Comparison of ENCODE assay signal across 24 mouse cellular contexts in genomic region chr1:61736550-61736949, GRCm38 (mm10).
DNase-seq lines count a peak whose midpoint lies in the region; ATAC-seq and TF ChIP-seq lines count a peak whose summit lies in the region.
"Had no signal": no experiment of that assay in that cellular context is flagged by ENCODE, and none has a peak within 500 bp of the region (broad histone marks: within the 10 kb centered on the region; RNA-seq: fewer than 3 reads in every experiment).

No protein-coding gene starts in this region.

- 47% methylated on average over 1 of the region's 1 CpGs for WGBS in liver, adult 2 months
- 51% methylated on average over 1 of the region's 1 CpGs for WGBS in liver, postnatal 0 days (ENCODE audit: insufficient replicate concordance)
- 66% methylated on average over 1 of the region's 1 CpGs for WGBS in intestine, embryonic 16.5 days
- 31% methylated on average over 1 of the region's 1 CpGs for WGBS in large intestine, adult 2 months

- no peaks in the 10 kb centered on the region for H3K79me2 ChIP-seq in liver, adult 2 months (ENCODE audit: control insufficient read depth, insufficient read depth, low read length)

- no peaks in the 10 kb centered on the region for H3K36me3 ChIP-seq in liver, adult 2 months (ENCODE audit: control insufficient read depth, insufficient read depth, low read length)
- H3K36me3 ChIP-seq in liver, postnatal 0 days (replicated peaks; ENCODE audit: insufficient read depth, low read length): no peaks in the 10 kb centered on the region
- no peaks in the 10 kb centered on the region for H3K36me3 ChIP-seq in intestine, embryonic 16.5 days (ENCODE audit: control insufficient read depth, insufficient read depth, low read length)
- H3K36me3 ChIP-seq: forebrain, embryonic 10.5 days; heart, embryonic 10.5 days; heart, embryonic 13.5 days had no signal

- no peak overlapping the region for H3K27ac ChIP-seq in liver, adult 2 months (replicated peaks; ENCODE audit: insufficient read depth, low read depth, low read length)
- H3K27ac ChIP-seq in liver, postnatal 0 days (ENCODE audit: low read depth): no peak overlapping the region
- H3K27ac ChIP-seq in intestine, embryonic 16.5 days (ENCODE audit: low read length): no peak overlapping the region
- H3K27ac ChIP-seq: forebrain, embryonic 10.5 days; forebrain, embryonic 13.5 days; heart, adult 2 months; heart, embryonic 10.5 days; heart, embryonic 13.5 days; hindbrain, embryonic 14.5 days had no signal

- no peak for TF ChIP-seq POLR2A in liver, adult 2 months (IDR thresholded peaks at IDR 0.05; ENCODE audit: extremely low read depth, insufficient read depth, low read length)

- H3K4me3 ChIP-seq in liver, adult 2 months (ENCODE audit: insufficient read depth, low read depth, low read length): no peak overlapping the region
- H3K4me3 ChIP-seq in liver, postnatal 0 days (ENCODE audit: low read depth, low read length): no peak overlapping the region
- H3K4me3 ChIP-seq in intestine, embryonic 16.5 days (ENCODE audit: low read length): no peak overlapping the region
- H3K4me3 ChIP-seq: forebrain, embryonic 10.5 days; forebrain, embryonic 13.5 days; heart, adult 2 months; heart, embryonic 10.5 days; heart, embryonic 13.5 days had no signal

- DNase-seq in liver, adult 2 months (ENCODE audit: extremely low read depth, low read depth, low spot score): peak; percentile 54
- no peak for DNase-seq in liver, postnatal 0 days
- peak; percentile 67 for DNase-seq in large intestine, adult 2 months (ENCODE audit: low read depth, low spot score)
- DNase-seq in layer of hippocampus, adult 11-12 months (ENCODE audit: low spot score): no peak
- no peak for DNase-seq in thymus, postnatal 36 days
- DNase-seq: adrenal gland, adult 8-10 months; adrenal gland, postnatal 25 days; cerebellum, adult 11-12 months; cerebellum, adult 8-10 months; cerebellum, postnatal 14 days; gastrocnemius, postnatal 10 days; gastrocnemius, postnatal 36 days; heart, adult 2 months; heart, postnatal 14 days; heart, postnatal 4 days had no signal

- H3K9me3 ChIP-seq in liver, postnatal 0 days (ENCODE audit: low read length): no peaks in the 10 kb centered on the region
- H3K9me3 ChIP-seq in intestine, embryonic 16.5 days (ENCODE audit: control insufficient read depth, low read length): no peaks in the 10 kb centered on the region
- H3K9me3 ChIP-seq: forebrain, embryonic 10.5 days; forebrain, embryonic 13.5 days; heart, embryonic 10.5 days; heart, embryonic 13.5 days had no signal

- TF ChIP-seq CTCF in liver, adult 2 months (IDR thresholded peaks at IDR 0.05; ENCODE audit: low read depth, low read length): no peak
- no peak for TF ChIP-seq CTCF in liver, postnatal 0 days (IDR thresholded peaks at IDR 0.05; ENCODE audit: low read depth)

- no peak overlapping the region for H3K9ac ChIP-seq in liver, adult 2 months (ENCODE audit: low read depth, low read length)
- no peak overlapping the region for H3K9ac ChIP-seq in liver, postnatal 0 days (replicated peaks)
- no peak overlapping the region for H3K9ac ChIP-seq in intestine, embryonic 16.5 days (ENCODE audit: low read depth, low read length)
- H3K9ac ChIP-seq: forebrain, embryonic 13.5 days; heart, embryonic 13.5 days; hindbrain, embryonic 14.5 days had no signal

- TF ChIP-seq EP300 in liver, postnatal 0 days (IDR thresholded peaks at IDR 0.05; ENCODE audit: low read depth): no peak

- H3K27me3 ChIP-seq in liver, adult 2 months (ENCODE audit: control insufficient read depth, insufficient read depth, low read length): no peaks in the 10 kb centered on the region
- H3K27me3 ChIP-seq in liver, postnatal 0 days (ENCODE audit: insufficient read depth, low read length): no peaks in the 10 kb centered on the region
- H3K27me3 ChIP-seq in intestine, embryonic 16.5 days (replicated peaks; ENCODE audit: control insufficient read depth, insufficient read depth, low read length): no peaks in the 10 kb centered on the region
- H3K27me3 ChIP-seq: forebrain, embryonic 13.5 days; heart, embryonic 13.5 days had no signal

- no peak for ATAC-seq in liver, postnatal 0 days
- ATAC-seq in intestine, embryonic 16.5 days: peak; percentile 79
- ATAC-seq: activated CD4-positive, CD25-positive, alpha-beta regulatory T cell, adult 4 months; CD4-positive, CD25-positive, alpha-beta regulatory T cell, adult 4 months; forebrain, embryonic 13.5 days; forebrain, embryonic 16.5 days had no signal

- no peaks in the 10 kb centered on the region for H3K4me1 ChIP-seq in liver, adult 2 months (ENCODE audit: control insufficient read depth, insufficient read depth, low read length)
- H3K4me1 ChIP-seq in liver, postnatal 0 days (ENCODE audit: insufficient read depth): peaks cover 6% of the 10 kb centered on the region; the same call in 1 of the 2 replicates
- peaks cover 14% of the 10 kb centered on the region for H3K4me1 ChIP-seq in intestine, embryonic 16.5 days (ENCODE audit: control insufficient read depth, insufficient read depth, low read length)
- H3K4me1 ChIP-seq: forebrain, embryonic 10.5 days; forebrain, embryonic 13.5 days; heart, embryonic 10.5 days; heart, embryonic 13.5 days had no signal

- H3K4me2 ChIP-seq in liver, postnatal 0 days (ENCODE audit: low read depth, low read length): no peak overlapping the region
- H3K4me2 ChIP-seq in intestine, embryonic 16.5 days (ENCODE audit: low read depth, low read length): no peak overlapping the region
- H3K4me2 ChIP-seq: forebrain, embryonic 13.5 days; heart, embryonic 13.5 days; hindbrain, embryonic 14.5 days had no signal

Comparison
In these comparisons a context has a peak if more than half of its experiments do, and no peak if none do; other contexts are left out.
1. DNase-seq: peak in liver, adult 2 months (single experiment) and large intestine, adult 2 months (single experiment); none in liver, postnatal 0 days (single experiment), layer of hippocampus, adult 11-12 months (single experiment) and thymus, postnatal 36 days (0 of 2).